Mouse (Mus musculus) lung, postnatal 4 days (tissue): ENCODE data around the gene Fastkd1.
A peak's percentile ranks its signal among the peaks of the same experiment; 100 is the strongest.
"Not testable (repeated sequence)": the region's sequence is repeated elsewhere in the genome, so short reads cannot be mapped to it uniquely, and the experiment has no call there.

ENCODE experiments used
- DNase-seq, 2 experiments: peaks; one replicate each; pipeline ENCODE4 v3.0.0; 2021

Gene Fastkd1

GRCm38 (mm10) chr2:69712981-69713625 lies at the start of gene Fastkd1:
Fastkd1 (minus strand) TSS chr2:69713516.
- DNase-seq, result peak; percentile 87 to 89

GRCm38 (mm10) chr2:69760980-69761379 lies 47.7 kb upstream of the Fastkd1 start:
- DNase-seq, result no peak

- no peak for DNase-seq
Measured at GRCm38 (mm10) chr2:69745091-69745490, 31.8 kb upstream of the Fastkd1 start.

GRCm38 (mm10) chr2:69723519-69723825 lies 10.2 kb upstream of the Fastkd1 start:
- no peak for DNase-seq

- DNase-seq, result peak; percentile 93 to 94
Measured at GRCm38 (mm10) chr2:69722650-69723518, 9.6 kb upstream of the Fastkd1 start.

- DNase-seq, result no peak
Measured at GRCm38 (mm10) chr2:69722273-69722649, 8.9 kb upstream of the Fastkd1 start, which contains the start of gene Ppig. Ppig (plus strand) TSS chr2:69722545.

- no peak for DNase-seq
Measured at GRCm38 (mm10) chr2:69719121-69719520, 5.8 kb upstream of the Fastkd1 start.

GRCm38 (mm10) chr2:69716483-69716882 lies 3.2 kb upstream of the Fastkd1 start:
- no peak for DNase-seq

- DNase-seq, result no peak
Measured at GRCm38 (mm10) chr2:69714126-69714525, 810 bp upstream of the Fastkd1 start.

GRCm38 (mm10) chr2:69713626-69714014 lies 304 bp upstream of the Fastkd1 start:
- no peak for DNase-seq

GRCm38 (mm10) chr2:69712171-69712570 lies 1.1 kb downstream of the Fastkd1 start:
- DNase-seq, result no peak

- no peak for DNase-seq
Measured at GRCm38 (mm10) chr2:69700446-69700845, 12.9 kb downstream of the Fastkd1 start.

- DNase-seq, result no peak
Measured at GRCm38 (mm10) chr2:69693501-69693900, 19.8 kb downstream of the Fastkd1 start.

GRCm38 (mm10) chr2:69690843-69691242 lies 22.5 kb downstream of the Fastkd1 start:
- peak in 1 of 2 experiments; percentile 41 for DNase-seq

GRCm38 (mm10) chr2:69690214-69690613 lies 23.1 kb downstream of the Fastkd1 start:
- DNase-seq, result no peak

- DNase-seq, result no peak
Measured at GRCm38 (mm10) chr2:69684488-69684887, 28.8 kb downstream of the Fastkd1 start.

GRCm38 (mm10) chr2:69683036-69683805 lies 30.1 kb downstream of the Fastkd1 start:
- no peak for DNase-seq

- no peak for DNase-seq
Measured at GRCm38 (mm10) chr2:69681931-69682330, 31.4 kb downstream of the Fastkd1 start.

GRCm38 (mm10) chr2:69679990-69680389 lies 33.3 kb downstream of the Fastkd1 start:
- no peak for DNase-seq

- DNase-seq, result not testable (repeated sequence)
Measured at GRCm38 (mm10) chr2:69677215-69677614, 36.1 kb downstream of the Fastkd1 start.

- peak in 1 of 2 experiments; percentile 9 for DNase-seq
Measured at GRCm38 (mm10) chr2:69676713-69677112, 36.6 kb downstream of the Fastkd1 start.

- DNase-seq, result no peak
Measured at GRCm38 (mm10) chr2:69675266-69675665, 38.0 kb downstream of the Fastkd1 start.

GRCm38 (mm10) chr2:69673723-69674122 lies 39.6 kb downstream of the Fastkd1 start:
- no peak for DNase-seq
